Mouse (Mus musculus): Measurements from ENCODE around the gene Crybb1.
A peak's percentile ranks its signal among the peaks of the same experiment; 100 is the strongest.

Gene Crybb1

DNA sequence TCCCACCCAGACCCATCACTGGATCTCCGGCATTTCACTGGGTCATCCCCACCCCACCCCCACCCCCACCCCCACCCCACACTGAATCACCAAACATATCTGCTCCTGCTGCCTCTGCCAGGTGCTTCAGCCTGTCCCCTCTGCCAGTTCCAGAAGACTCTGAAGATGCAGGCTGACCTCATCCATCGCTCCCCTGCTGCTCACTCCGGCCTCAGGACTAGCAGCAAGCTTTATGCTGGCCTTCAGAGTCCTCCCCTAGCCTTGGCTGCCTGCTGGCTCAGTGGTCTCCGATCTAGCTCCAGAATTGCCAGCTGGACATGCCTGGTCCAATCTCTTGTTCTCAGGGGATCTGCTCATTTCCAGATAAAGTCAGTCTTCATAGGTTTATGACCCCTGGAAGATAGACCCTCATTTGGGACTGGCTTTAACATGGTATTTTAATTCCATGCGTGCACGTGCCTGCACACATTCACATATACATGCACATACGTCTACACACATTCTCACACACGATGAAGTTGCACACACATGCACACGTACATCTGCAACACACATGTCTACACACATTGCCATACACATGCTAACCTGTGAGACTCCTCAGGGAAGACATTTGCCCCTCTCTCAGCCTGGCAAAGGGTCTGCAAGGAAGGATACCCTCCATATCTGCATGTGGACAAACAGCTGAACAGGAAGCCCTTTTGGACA lies 17.6 kb upstream of the Crybb1 start:
- DNase-seq (ENCODE audit: low spot score), result no peak

DNA sequence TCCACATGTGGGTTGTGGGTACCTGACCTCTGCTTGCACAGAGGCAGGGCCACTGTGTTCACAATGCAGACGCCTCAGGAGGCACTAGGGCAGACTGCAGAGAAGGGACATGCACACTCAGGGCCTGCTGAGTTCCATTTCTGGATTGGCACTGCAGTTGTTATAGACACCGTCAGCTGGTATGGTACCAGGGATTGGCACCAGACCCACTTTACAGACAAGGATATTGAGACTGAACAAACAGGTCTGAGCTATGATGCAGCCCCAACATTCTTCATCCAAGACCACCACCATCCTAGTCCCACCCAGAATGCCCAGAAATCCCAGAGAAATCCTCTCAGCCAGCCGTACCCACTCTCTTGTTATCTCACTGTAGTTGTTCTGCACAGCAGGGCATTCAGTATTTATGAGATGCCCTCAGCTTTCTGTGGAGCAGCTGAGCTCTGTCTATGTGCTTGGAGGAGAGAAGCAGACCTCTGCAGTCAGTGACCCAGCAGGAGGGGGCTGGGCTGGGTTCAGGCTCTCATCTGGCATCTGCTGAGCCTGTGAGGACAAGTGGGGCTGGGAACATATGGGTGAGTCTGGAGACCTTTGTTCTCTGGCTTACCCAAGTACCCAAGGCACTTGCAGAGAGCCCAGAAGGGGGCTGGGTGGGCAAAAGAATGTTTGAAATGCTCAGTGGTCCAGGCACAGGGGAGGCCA lies 16.7 kb upstream of the Crybb1 start:
- no peak for DNase-seq (ENCODE audit: low spot score)

- DNase-seq (ENCODE audit: low spot score), result peak; percentile 85
Observed at GRCm38 (mm10) chr5:112240761-112241160, 14.9 kb upstream of the Crybb1 start.

- DNase-seq (ENCODE audit: low spot score), result no peak
Observed at GRCm38 (mm10) chr5:112241849-112242248, 13.8 kb upstream of the Crybb1 start.

- DNase-seq (ENCODE audit: low spot score), result no peak
Observed at GRCm38 (mm10) chr5:112242361-112242778, 13.2 kb upstream of the Crybb1 start.

- no peak for DNase-seq (ENCODE audit: low spot score)
Observed at GRCm38 (mm10) chr5:112243041-112243440, 12.6 kb upstream of the Crybb1 start.

GRCm38 (mm10) chr5:112243539-112244274 lies 11.9 kb upstream of the Crybb1 start:
- no peak for DNase-seq (ENCODE audit: low spot score)

- no peak for DNase-seq (ENCODE audit: low spot score)
Observed at GRCm38 (mm10) chr5:112244275-112244562, 11.4 kb upstream of the Crybb1 start.

GRCm38 (mm10) chr5:112244890-112245615 lies 10.6 kb upstream of the Crybb1 start:
- DNase-seq (ENCODE audit: low spot score), result no peak

- DNase-seq (ENCODE audit: low spot score), result no peak
Observed at GRCm38 (mm10) chr5:112247399-112247798, 8.2 kb upstream of the Crybb1 start.

- DNase-seq (ENCODE audit: low spot score), result no peak
Observed at GRCm38 (mm10) chr5:112249106-112249505, 6.5 kb upstream of the Crybb1 start.

DNA sequence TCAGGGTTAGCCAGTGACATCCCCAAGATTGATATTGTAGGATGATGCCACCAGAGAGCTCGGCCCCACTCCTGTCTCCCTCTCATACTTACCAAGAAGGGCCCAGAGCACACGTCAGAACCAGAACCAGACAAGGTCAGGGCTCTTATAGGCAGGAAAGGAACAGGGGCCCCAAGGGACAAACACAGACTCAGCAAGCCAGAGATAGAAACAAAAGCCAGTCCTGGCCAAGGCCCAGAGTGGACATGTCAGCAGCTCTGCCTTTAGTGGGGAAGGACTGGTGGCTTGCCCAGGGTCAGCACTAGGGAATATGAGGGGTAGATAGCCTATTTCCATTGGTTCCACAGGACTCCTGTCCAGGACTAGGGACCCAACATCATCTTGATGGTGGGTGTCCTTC lies 3.2 kb upstream of the Crybb1 start, which contains the start of gene Cryba4:
Gene Cryba4, minus strand, starts transcription at position 119 of the 400 bp plus-strand sequence.
- DNase-seq (ENCODE audit: low spot score), result no peak

- DNase-seq (ENCODE audit: low spot score), result no peak
Observed at GRCm38 (mm10) chr5:112253169-112253568, 2.4 kb upstream of the Crybb1 start.

- DNase-seq (ENCODE audit: low spot score), result no peak
Observed at GRCm38 (mm10) chr5:112254282-112254806, 1.3 kb upstream of the Crybb1 start.

- no peak for DNase-seq (ENCODE audit: low spot score)
Observed at GRCm38 (mm10) chr5:112256457-112256856, 842 bp downstream of the Crybb1 start.

- DNase-seq (ENCODE audit: low spot score), result no peak
Observed at GRCm38 (mm10) chr5:112257896-112258295, 2.3 kb downstream of the Crybb1 start.

GRCm38 (mm10) chr5:112259862-112260650 lies 4.4 kb downstream of the Crybb1 start:
- DNase-seq (ENCODE audit: low spot score), result no peak

GRCm38 (mm10) chr5:112260818-112261217 lies 5.2 kb downstream of the Crybb1 start:
- no peak for DNase-seq (ENCODE audit: low spot score)

- no peak for DNase-seq (ENCODE audit: low spot score)
Observed at GRCm38 (mm10) chr5:112264099-112264498, 8.5 kb downstream of the Crybb1 start.

GRCm38 (mm10) chr5:112265110-112265509 lies 9.5 kb downstream of the Crybb1 start:
- no peak for DNase-seq (ENCODE audit: low spot score)

DNA sequence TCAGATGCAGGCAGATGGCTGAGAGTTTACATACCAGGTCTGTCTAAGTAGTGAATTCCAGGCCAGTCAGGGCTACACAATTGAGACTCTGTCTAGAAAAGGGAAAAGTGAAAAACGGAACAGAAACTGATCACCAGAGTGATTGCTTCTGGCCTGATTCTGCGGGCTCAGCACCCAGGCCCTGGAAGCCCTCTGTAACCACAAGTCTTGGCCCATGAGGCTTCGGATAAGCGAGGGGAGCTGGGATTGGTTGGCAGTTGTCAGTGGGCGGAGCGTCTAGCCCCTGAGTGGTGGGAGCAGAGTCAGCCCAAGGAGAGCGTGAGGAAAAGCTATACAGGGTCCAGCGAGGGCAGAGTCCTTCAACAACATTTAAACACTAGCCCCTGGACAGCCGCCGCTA lies 9.9 kb downstream of the Crybb1 start:
- DNase-seq (ENCODE audit: low spot score), result no peak

All from urinary bladder, postnatal 25 days (tissue).